Mouse (Mus musculus) hindbrain, embryonic 12.5 days (tissue): ENCODE data around the gene Lamtor4. TPM values are rescaled to one million over a fixed set of nuclear protein-coding genes. Genes with fewer than 3 reads are reported as not detected.

Experiments used
- ATAC-seq: fragments of 200-750 bp; cut with Nextera tagmentation; 2 replicates; pipeline ENCODE4 v1.8.0; 2017; ENCODE audit warnings: moderate TSS enrichment; ENCODE audit not compliant: low FRiP score
- H3K27ac ChIP-seq: fragments of 300-500 bp; sonication (generic); 2 replicates; pipeline ENCODE4 v1.5.1; 2016; ENCODE audit warnings: mild to moderate bottlenecking
- H3K27me3 ChIP-seq: fragments of 300-500 bp; sonication (generic); 2 replicates; pipeline ENCODE4 v1.6.1; 2016; ENCODE audit warnings: mild to moderate bottlenecking
- H3K36me3 ChIP-seq: fragments of 300-500 bp; sonication (generic); 2 replicates; pipeline ENCODE4 v1.6.1; 2016; ENCODE audit warnings: mild to moderate bottlenecking
- H3K4me1 ChIP-seq: fragments of 300-500 bp; sonication (generic); 2 replicates; pipeline ENCODE4 v1.6.1; 2016
- H3K4me2 ChIP-seq: fragments of 300-500 bp; sonication (generic); replicated peaks from 2 replicates; pipeline ENCODE4 v1.6.1; 2016; ENCODE audit warnings: mild to moderate bottlenecking
- H3K4me3 ChIP-seq: fragments of 300-500 bp; sonication (generic); 2 replicates; pipeline ENCODE4 v1.5.1; 2016; ENCODE audit warnings: mild to moderate bottlenecking
- H3K9ac ChIP-seq: fragments of 300-500 bp; sonication (generic); 2 replicates; pipeline ENCODE4 v1.6.1; 2016; ENCODE audit warnings: mild to moderate bottlenecking, moderate library complexity
- H3K9me3 ChIP-seq: fragments of 300-500 bp; sonication (generic); replicated peaks from 2 replicates; pipeline ENCODE4 v1.6.1; 2016; ENCODE audit warnings: mild to moderate bottlenecking
- WGBS: fragments of 180-500 bp; shearing (Covaris S2); methylation state at CpG from one replicate; pipeline ENCODE4 v1.1.7; 2016; 5-methylcytosine and 5-hydroxymethylcytosine counted together
- polyA plus RNA-seq: library from polyadenylated mRNA; unstranded; fragments of >200 nt; fragmentation: Nextera tagmentation; extraction: Ambion mirVana; gene quantifications from 2 replicates; pipeline ENCODE4 v1.2.1, GENCODE M21; 2016

Lamtor4 gene
- polyA plus RNA-seq, 1 experiment from 2014 or later = 60.7 TPM

DNA sequence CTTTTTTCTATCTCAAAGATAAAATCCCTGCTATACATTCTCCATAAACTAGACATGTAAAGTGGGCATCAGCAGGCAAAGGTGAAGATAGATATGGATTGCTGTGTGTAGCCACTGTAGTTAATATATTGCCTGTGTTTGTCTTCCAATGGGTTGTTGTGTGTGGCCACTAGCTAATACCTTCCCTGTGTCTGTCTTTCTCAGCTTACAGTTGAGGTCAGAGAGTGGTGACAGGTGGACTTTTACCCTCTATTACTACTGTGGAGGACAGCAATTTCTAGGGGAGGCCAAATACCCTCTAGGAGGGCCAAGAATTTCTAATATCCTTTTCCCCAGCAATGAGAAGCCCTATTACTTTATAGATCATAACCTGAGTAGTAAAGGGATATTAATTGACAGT, 21.1 kb upstream of the Lamtor4 start:
- no peaks in the 10 kb centered on the region for H3K27me3 ChIP-seq
- H3K9ac ChIP-seq = no peak overlapping the region
- H3K27ac ChIP-seq = no peak overlapping the region
- H3K4me2 ChIP-seq = no peak overlapping the region
- no peak for ATAC-seq
- H3K4me1 ChIP-seq = no peaks in the 10 kb centered on the region
- H3K36me3 ChIP-seq = no peaks in the 10 kb centered on the region
- H3K4me3 ChIP-seq = no peak overlapping the region
- no peaks in the 10 kb centered on the region for H3K9me3 ChIP-seq

DNA sequence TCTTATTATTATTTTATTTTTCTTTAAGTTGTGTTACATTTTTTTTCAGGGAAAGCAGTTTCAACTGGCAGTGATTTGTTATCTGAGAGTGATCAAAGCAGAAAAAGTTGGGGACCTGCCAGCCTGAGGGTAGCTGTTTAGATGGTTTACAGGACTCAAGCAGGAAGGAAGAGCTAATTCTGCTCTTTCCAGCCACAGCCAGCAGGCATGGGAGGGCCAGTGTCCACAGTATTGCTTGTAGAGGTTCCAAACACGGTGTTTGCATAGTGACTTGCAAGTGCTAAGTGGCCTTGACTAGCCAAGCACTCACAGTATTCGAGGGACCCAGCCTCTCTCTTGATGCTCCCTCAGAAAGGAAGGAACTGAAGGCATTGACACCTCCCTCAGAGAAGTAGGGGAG, 13.8 kb upstream of the Lamtor4 start:
- no peak for ATAC-seq

DNA sequence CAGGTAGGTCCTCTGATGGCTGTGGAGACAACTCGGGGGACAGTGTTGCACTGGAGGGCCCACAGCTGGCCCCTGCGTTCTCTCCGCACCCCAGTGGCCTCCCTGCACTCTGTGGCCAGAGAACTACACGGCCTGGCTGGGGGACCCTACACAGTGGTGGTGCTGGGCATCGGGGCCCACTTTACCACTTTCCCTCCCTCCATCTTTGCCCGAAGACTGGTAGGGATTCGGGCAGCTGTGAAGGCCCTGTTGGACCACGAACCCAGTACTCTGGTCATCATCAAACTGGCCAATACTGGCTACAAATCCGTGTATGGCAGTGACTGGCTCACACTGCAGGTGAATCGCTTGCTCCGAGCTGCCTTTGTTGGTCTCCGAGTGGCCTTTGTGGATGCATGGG, 4.1 kb upstream of the Lamtor4 start:
- H3K4me1 ChIP-seq = peaks cover 8% of the 10 kb centered on the region

More for the DNA sequence above, 13.8 kb upstream of the Lamtor4 start:
- no peak overlapping the region for H3K27ac ChIP-seq
- WGBS = 39% methylated on average over 2 of the region's 2 CpGs
- H3K36me3 ChIP-seq = no peaks in the 10 kb centered on the region
- no peaks in the 10 kb centered on the region for H3K9me3 ChIP-seq
- H3K27me3 ChIP-seq = no peaks in the 10 kb centered on the region
- no peak overlapping the region for H3K4me2 ChIP-seq
- H3K4me3 ChIP-seq = no peak overlapping the region
- H3K4me1 ChIP-seq = no peaks in the 10 kb centered on the region
- no peak overlapping the region for H3K9ac ChIP-seq

DNA sequence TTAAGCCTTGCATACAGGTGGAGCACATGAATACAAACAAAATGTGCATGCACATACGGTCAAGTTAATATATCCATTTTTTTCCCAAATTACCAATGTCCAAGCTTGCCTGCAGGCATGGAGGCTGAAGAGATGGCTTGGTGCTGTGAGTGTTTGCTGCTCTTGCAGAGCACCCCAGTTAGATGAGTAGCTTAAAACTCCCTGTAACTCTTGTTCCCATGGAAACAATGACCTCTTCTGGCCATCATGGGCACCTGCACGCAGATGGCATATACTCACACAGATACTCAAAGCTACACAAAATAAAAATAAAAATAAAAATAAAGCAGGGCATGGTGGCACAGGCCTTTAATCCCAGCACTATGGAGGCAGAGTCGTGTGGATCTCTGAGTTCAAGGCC, 2.2 kb upstream of the Lamtor4 start:
- H3K27ac ChIP-seq = no peak overlapping the region
- no peak for ATAC-seq

More for the DNA sequence above, 4.1 kb upstream of the Lamtor4 start:
- H3K36me3 ChIP-seq = no peaks in the 10 kb centered on the region
- no peak for ATAC-seq
- no peaks in the 10 kb centered on the region for H3K27me3 ChIP-seq
- no peak overlapping the region for H3K4me2 ChIP-seq
- H3K27ac ChIP-seq = no peak overlapping the region
- no peaks in the 10 kb centered on the region for H3K9me3 ChIP-seq
- no peak overlapping the region for H3K9ac ChIP-seq
- H3K4me3 ChIP-seq = no peak overlapping the region
- 82% methylated on average over 12 of the region's 12 CpGs for WGBS

DNA sequence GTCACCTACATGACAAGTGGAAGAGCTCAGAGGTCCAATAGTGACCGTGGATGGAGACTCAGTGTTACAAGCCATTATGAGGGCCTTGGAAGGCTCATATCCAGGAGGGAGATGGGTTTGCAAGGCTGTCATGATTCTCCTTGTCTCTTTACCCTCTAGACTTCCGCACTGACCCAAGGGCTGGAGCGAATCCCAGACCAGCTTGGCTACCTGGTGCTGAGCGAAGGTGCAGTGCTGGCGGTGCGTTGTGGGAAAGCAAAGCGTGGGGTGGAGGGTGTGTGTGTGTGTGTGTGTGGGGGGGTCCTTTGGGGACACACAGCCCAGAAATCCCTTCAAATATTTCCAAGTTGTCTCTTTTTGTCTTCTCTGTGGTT, 799 bp downstream of the Lamtor4 start:
- Histone ChIP-seq H3K27me3 (no peaks in the 10 kb centered on the region), H3K4me2 (peak overlapping the region; percentile 79), H3K4me3 (peak overlapping the region; percentile 67), H3K9ac (peak overlapping the region; percentile 75), H3K27ac (peak overlapping the region; percentile 79), H3K36me3 (peaks cover 31% of the 10 kb centered on the region), H3K4me1 (peaks cover 14% of the 10 kb centered on the region), H3K9me3 (no peaks in the 10 kb centered on the region)
- no peak; the same call in 1 of the 2 replicates for ATAC-seq
- WGBS = 20% methylated on average over 7 of the region's 7 CpGs

More for the DNA sequence above, 2.2 kb upstream of the Lamtor4 start:
- 82% methylated on average over 3 of the region's 3 CpGs for WGBS
- H3K9me3 ChIP-seq = no peaks in the 10 kb centered on the region
- H3K4me1 ChIP-seq = peaks cover 12% of the 10 kb centered on the region
- H3K4me3 ChIP-seq = no peak overlapping the region
- H3K4me2 ChIP-seq = no peak overlapping the region
- no peaks in the 10 kb centered on the region for H3K27me3 ChIP-seq
- no peak overlapping the region for H3K9ac ChIP-seq
- H3K36me3 ChIP-seq = peaks cover 2% of the 10 kb centered on the region; the same call in 1 of the 2 replicates

DNA sequence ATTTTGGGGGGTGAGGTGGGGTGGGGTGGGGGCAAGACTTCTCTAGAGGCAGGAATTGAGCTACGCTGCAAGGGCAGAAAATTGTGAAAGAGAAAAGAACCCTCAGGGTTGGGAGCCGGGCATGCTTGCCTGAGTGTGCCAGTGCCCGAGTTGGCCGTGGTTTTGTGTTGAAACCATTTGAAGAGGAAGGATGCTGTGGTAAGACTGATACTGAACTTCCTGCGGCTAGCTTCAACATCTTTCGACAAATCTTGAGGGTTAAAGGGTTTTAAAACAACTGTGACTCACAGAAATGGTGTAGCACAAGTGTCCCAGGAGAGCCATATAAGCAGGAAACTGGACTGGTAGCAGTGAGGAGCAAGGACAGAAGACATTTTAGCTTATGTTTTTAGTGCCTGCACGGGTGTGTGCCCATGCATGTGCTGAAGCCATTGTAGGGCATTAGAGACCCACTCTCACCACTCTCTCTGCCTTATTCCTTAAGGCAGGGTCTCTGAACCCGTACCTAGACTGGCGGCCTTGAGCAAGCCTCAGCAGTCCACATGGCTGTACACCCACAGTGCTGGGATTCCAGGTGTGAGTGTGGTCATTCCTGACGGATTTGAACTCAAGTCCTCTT, 1.8 kb downstream of the Lamtor4 start:
- H3K36me3 ChIP-seq = peaks cover 40% of the 10 kb centered on the region
- no peak overlapping the region for H3K9ac ChIP-seq
- no peaks in the 10 kb centered on the region for H3K9me3 ChIP-seq
- no peaks in the 10 kb centered on the region for H3K27me3 ChIP-seq
- 90% methylated on average over 10 of the region's 10 CpGs for WGBS
- no peak overlapping the region for H3K4me2 ChIP-seq
- H3K4me1 ChIP-seq = peaks cover 17% of the 10 kb centered on the region
- ATAC-seq = no peak
- no peak overlapping the region for H3K4me3 ChIP-seq
- no peak overlapping the region for H3K27ac ChIP-seq

DNA sequence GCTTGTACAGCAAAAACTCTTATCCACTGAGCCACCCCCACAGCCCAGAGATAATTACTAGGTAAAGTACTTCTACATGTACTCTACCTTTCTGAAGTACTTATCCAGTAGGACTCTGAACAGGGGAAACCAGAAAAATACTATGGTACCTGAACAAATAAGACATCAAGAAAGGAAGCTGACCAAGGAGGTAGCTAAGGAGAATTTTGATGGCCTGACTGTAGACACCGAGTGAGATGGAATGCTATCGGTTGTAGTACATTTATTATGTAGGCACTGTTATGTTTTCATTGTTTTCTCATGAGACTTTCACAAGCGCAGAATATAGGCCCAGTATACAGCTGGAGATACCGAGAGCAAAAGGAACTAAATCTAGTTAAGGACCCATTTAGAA, 2.3 kb downstream of the Lamtor4 start:
- H3K27ac ChIP-seq = no peak overlapping the region
- no peaks in the 10 kb centered on the region for H3K9me3 ChIP-seq
- ATAC-seq = no peak
- peaks cover 22% of the 10 kb centered on the region for H3K4me1 ChIP-seq
- H3K9ac ChIP-seq = no peak overlapping the region
- no peaks in the 10 kb centered on the region for H3K27me3 ChIP-seq
- H3K4me2 ChIP-seq = no peak overlapping the region
- 94% methylated on average over 4 of the region's 4 CpGs for WGBS
- H3K36me3 ChIP-seq = peaks cover 40% of the 10 kb centered on the region
- no peak overlapping the region for H3K4me3 ChIP-seq

DNA sequence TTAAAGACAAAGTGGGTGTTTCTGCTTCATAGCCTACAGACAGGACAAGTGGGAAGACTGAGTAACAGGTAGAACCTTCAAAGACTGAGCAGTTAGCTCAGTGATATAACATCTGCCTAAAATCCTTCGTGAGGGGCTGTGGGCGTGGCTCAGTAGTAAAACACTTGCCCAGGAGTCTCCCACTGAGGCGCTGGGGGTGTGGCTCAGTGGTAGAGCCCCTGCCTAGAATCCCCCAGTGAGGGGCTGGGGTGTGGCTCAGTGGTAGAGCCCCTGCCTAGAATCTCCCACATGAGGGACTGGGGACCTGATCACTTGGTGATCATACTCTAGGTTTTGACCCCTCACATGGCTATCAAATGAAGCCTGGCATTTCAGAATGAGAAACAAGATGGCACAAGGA, 2.8 kb downstream of the Lamtor4 start:
- H3K27me3 ChIP-seq = no peaks in the 10 kb centered on the region
- peaks cover 40% of the 10 kb centered on the region for H3K36me3 ChIP-seq
- H3K4me3 ChIP-seq = no peak overlapping the region
- H3K27ac ChIP-seq = no peak overlapping the region
- H3K9ac ChIP-seq = no peak overlapping the region
- peaks cover 27% of the 10 kb centered on the region for H3K4me1 ChIP-seq
- H3K4me2 ChIP-seq = no peak overlapping the region
- H3K9me3 ChIP-seq = no peaks in the 10 kb centered on the region
- 86% methylated on average over 3 of the region's 3 CpGs for whole genome bisulfite sequencing
- no peak for ATAC-seq

DNA sequence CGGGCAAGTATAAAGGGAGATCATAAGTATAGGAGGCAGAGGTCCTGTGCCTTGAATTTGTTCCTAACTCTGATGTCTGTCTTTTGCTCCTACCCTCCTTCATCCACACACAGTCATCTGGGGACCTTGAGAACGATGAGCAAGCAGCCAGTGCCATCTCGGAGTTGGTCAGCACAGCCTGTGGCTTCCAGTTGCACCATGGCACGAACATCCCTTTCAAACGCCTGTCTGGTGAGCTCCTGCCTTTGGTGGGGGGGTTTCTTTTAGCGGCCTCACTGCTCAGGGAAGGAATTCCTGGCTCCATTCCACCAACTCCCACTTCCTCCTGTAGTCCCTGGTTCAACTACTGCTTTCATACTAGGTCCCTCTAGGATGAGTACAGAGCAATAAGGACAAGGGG, 3.3 kb downstream of the Lamtor4 start:
- no peak overlapping the region for H3K27ac ChIP-seq
- no peak overlapping the region for H3K4me3 ChIP-seq
- H3K4me1 ChIP-seq = peaks cover 31% of the 10 kb centered on the region
- no peak overlapping the region for H3K4me2 ChIP-seq
- no peaks in the 10 kb centered on the region for H3K27me3 ChIP-seq
- H3K9me3 ChIP-seq = no peaks in the 10 kb centered on the region
- ATAC-seq = no peak
- 86% methylated on average over 6 of the region's 6 CpGs for WGBS
- H3K36me3 ChIP-seq = peaks cover 40% of the 10 kb centered on the region
- no peak overlapping the region for H3K9ac ChIP-seq

DNA sequence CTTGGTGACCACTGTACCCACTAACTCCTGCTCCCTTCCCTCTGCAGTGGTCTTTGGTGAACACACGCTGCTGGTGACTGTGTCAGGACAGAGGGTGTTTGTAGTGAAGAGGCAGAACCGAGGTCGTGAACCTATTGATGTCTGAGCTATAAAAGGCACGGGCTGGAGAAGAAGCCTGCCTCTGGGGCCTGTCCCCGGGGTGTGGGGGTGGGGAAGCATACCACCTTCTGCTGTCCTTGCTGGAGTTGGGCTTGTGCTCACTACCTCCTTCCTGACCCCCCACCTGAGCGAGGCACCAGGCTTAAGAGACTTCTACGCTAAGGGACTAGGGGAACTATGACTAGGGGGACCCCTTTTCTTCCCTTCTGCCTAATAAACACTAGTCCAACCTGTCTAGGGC, 3.7 kb downstream of the Lamtor4 start:
- Histone ChIP-seq H3K9me3 (no peaks in the 10 kb centered on the region), H3K27me3 (no peaks in the 10 kb centered on the region), H3K4me1 (peaks cover 31% of the 10 kb centered on the region), H3K27ac (no peak overlapping the region), H3K36me3 (peaks cover 40% of the 10 kb centered on the region), H3K4me3 (no peak overlapping the region), H3K4me2 (no peak overlapping the region), H3K9ac (no peak overlapping the region)
- no peak for ATAC-seq
- 77% methylated on average over 7 of the region's 7 CpGs for WGBS

DNA sequence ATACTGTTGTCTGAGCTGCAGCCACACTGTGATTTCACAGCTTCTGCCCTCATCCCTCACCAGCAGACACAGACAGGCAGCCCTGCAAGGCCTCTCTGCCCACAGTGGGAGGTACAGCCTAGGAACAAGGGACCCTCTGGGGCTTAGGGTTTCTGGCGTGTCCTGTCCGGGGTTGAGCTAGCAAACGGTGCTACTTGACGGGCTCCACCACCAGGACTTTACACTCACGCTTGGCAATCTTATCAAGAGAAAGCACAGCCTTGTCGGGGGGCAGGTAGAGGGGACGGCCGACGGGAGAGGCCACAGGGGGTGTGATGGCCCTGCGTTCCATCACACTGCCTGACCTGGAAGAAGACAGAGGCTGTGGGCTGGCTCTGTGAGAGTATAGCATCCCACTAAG, 4.8 kb downstream of the Lamtor4 start:
- no peak for ATAC-seq
- Histone ChIP-seq H3K9ac (no peak overlapping the region), H3K4me3 (no peak overlapping the region), H3K27ac (no peak overlapping the region), H3K27me3 (no peaks in the 10 kb centered on the region), H3K36me3 (peaks cover 40% of the 10 kb centered on the region), H3K4me1 (peaks cover 33% of the 10 kb centered on the region), H3K9me3 (no peaks in the 10 kb centered on the region), H3K4me2 (no peak overlapping the region)
- WGBS = 87% methylated on average over 10 of the region's 10 CpGs

DNA sequence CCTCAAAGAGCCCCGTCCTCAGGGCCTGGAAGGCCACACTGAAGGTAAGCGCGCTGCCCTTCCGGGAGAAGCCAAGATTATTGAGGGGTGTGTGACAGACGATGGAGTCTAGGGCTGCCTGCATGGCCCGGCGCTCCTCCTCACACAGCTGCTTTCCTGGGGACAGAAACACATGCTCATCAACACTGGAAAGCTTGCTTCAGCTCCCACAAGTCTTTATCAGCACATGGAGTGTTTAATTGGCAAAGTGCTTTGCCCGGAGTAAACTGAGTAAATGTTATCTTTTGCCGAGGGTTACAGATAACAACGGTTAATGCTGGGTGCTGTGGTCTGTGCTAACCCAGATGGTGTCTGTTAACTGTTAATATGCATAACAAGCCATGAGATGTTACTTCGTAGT, 5.6 kb downstream of the Lamtor4 start:
- Histone ChIP-seq H3K27me3 (no peaks in the 10 kb centered on the region), H3K4me3 (no peak overlapping the region), H3K9ac (no peak overlapping the region), H3K4me2 (no peak overlapping the region), H3K4me1 (peaks cover 31% of the 10 kb centered on the region), H3K36me3 (peaks cover 43% of the 10 kb centered on the region), H3K27ac (no peak overlapping the region), H3K9me3 (no peaks in the 10 kb centered on the region)
- ATAC-seq = no peak
- 92% methylated on average over 11 of the region's 11 CpGs for WGBS

DNA sequence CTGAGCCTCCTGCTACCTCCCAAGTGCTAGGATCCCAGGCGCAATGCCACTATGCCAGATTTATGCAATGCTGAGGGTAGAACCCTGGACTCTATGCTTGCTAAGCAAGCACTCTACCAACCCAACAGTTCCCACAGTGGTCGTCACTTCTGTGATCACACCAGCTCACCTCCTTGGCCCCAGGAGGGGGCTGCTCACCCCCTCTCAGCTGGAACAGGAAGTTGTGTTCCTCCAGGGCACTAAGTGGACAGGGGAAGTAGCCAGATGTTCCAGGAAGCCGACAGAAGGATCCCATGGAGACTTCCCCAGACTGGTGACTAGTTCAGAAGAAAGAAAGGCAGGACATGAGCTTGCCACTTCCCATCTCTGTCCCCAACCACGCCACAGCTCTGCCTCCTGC, 6.7 kb downstream of the Lamtor4 start:
- H3K4me2 ChIP-seq = peak overlapping the region; percentile 100; the same call in 1 of the 2 replicates
- H3K27ac ChIP-seq = no peak overlapping the region
- no peak overlapping the region; the same call in 1 of the 2 replicates for H3K4me3 ChIP-seq
- H3K36me3 ChIP-seq = peaks cover 49% of the 10 kb centered on the region
- peak overlapping the region; percentile 5; the same call in 1 of the 2 replicates for H3K9ac ChIP-seq
- no peak for ATAC-seq
- H3K27me3 ChIP-seq = no peaks in the 10 kb centered on the region
- H3K4me1 ChIP-seq = peaks cover 25% of the 10 kb centered on the region
- WGBS = 86% methylated on average over 4 of the region's 4 CpGs
- no peaks in the 10 kb centered on the region for H3K9me3 ChIP-seq
